ENCODE assay signal across 28 mouse cellular contexts in genomic region chr3:98934601-98935000, GRCm38 (mm10). TPM values are rescaled to one million over a fixed set of nuclear protein-coding genes. Genes with fewer than 3 reads are reported as not detected.
"Had no signal": no experiment of that assay in that cellular context is flagged by ENCODE, and none has a peak within 500 bp of the region (broad histone marks: within the 10 kb centered on the region; RNA-seq: fewer than 3 reads in every experiment).

No protein-coding gene starts in this region.

- H3K4me3 ChIP-seq: gastrocnemius, adult 2 months; heart, adult 2 months; heart, embryonic 13.5 days; heart, embryonic 15.5 days; hindbrain, embryonic 10.5 days; hindbrain, embryonic 12.5 days; layer of hippocampus, adult 2 months; left cerebral cortex, adult 2 months; limb, embryonic 10.5 days; limb, embryonic 12.5 days had no signal

- H3K4me2 ChIP-seq: heart, embryonic 11.5 days; heart, embryonic 13.5 days; heart, embryonic 15.5 days; hindbrain, embryonic 12.5 days; hindbrain, embryonic 14.5 days; limb, embryonic 12.5 days; liver, embryonic 11.5 days had no signal

- H3K27ac ChIP-seq: gastrocnemius, adult 2 months; heart, adult 2 months; heart, embryonic 13.5 days; heart, embryonic 15.5 days; hindbrain, embryonic 10.5 days; hindbrain, embryonic 12.5 days; hindbrain, embryonic 14.5 days; layer of hippocampus, adult 2 months; left cerebral cortex, adult 2 months; limb, embryonic 10.5 days; limb, embryonic 12.5 days; liver, embryonic 14.5 days had no signal

- H3K9me3 ChIP-seq: heart, embryonic 13.5 days; heart, embryonic 15.5 days; hindbrain, embryonic 10.5 days; hindbrain, embryonic 12.5 days; limb, embryonic 10.5 days; limb, embryonic 12.5 days had no signal

- ATAC-seq: forebrain, embryonic 16.5 days; inflammation-experienced regulatory T-cells, adult 6 months had no signal

- DNase-seq: gastrocnemius, adult 2 months; gastrocnemius, postnatal 10 days; gastrocnemius, postnatal 25 days; heart, adult 11 months; heart, adult 2 months; heart, postnatal 14 days; heart, postnatal 4 days had no signal

- H3K27me3 ChIP-seq: heart, embryonic 15.5 days; hindbrain, embryonic 12.5 days; limb, embryonic 12.5 days had no signal

- H3K9ac ChIP-seq: heart, embryonic 13.5 days; heart, embryonic 15.5 days; hindbrain, embryonic 12.5 days; hindbrain, embryonic 14.5 days; limb, embryonic 12.5 days; liver, embryonic 14.5 days had no signal

- H3K36me3 ChIP-seq: heart, embryonic 13.5 days; heart, embryonic 15.5 days; hindbrain, embryonic 10.5 days; hindbrain, embryonic 12.5 days; limb, embryonic 10.5 days; limb, embryonic 12.5 days had no signal

- H3K4me1 ChIP-seq: heart, embryonic 13.5 days; heart, embryonic 15.5 days had no signal

RNA-seq across cellular contexts. Expression of gene Hao2, which starts 41.6 kb away (rescaled TPM):
- total RNA-seq: gastrocnemius, adult 2 months; gastrocnemius, postnatal 10 days; gastrocnemius, postnatal 25 days; heart, adult 2 months; heart, postnatal 14 days; heart, postnatal 4 days; layer of hippocampus, adult 2 months; layer of hippocampus, postnatal 10 days; layer of hippocampus, postnatal 25 days; left cerebral cortex, adult 2 months; left cerebral cortex, postnatal 14 days; left cerebral cortex, postnatal 36 days had no signal
- polyA plus RNA-seq: forebrain, embryonic 16.5 days; frontal cortex, adult 2 months; heart, adult 2 months; heart, embryonic 15.5 days; heart, postnatal 0 days; hindbrain, embryonic 10.5 days; hindbrain, embryonic 12.5 days; hindbrain, embryonic 14.5 days; hindbrain, embryonic 16.5 days; inflammation-experienced regulatory T-cells, adult 6 months; limb, embryonic 10.5 days; limb, embryonic 12.5 days had no signal
